ENCODE assay signal across 11 mouse cellular contexts in genomic region chr16:7928391-7928935, GRCm38 (mm10).
A peak's percentile ranks its signal among the peaks of the same experiment; 100 is the strongest.
DNase-seq lines count a peak whose midpoint lies in the region; ATAC-seq and TF ChIP-seq lines count a peak whose summit lies in the region.
"Had no signal": no experiment of that assay in that cellular context is flagged by ENCODE, and none has a peak within 500 bp of the region (broad histone marks: within the 10 kb centered on the region; RNA-seq: fewer than 3 reads in every experiment).

No protein-coding gene starts in this region.

- H3K9me3 ChIP-seq in kidney, postnatal 0 days (replicated peaks; ENCODE audit: low read length) = no peaks in the 10 kb centered on the region
- no peaks in the 10 kb centered on the region for H3K9me3 ChIP-seq in forebrain, embryonic 15.5 days
- H3K9me3 ChIP-seq: embryonic facial prominence, embryonic 13.5 days had no signal

- H3K36me3 ChIP-seq in kidney, postnatal 0 days (ENCODE audit: insufficient read depth, low read length) = no peaks in the 10 kb centered on the region
- H3K36me3 ChIP-seq in kidney, adult 2 months (ENCODE audit: control insufficient read depth, insufficient read depth, low read length) = no peaks in the 10 kb centered on the region
- no peaks in the 10 kb centered on the region for H3K36me3 ChIP-seq in forebrain, embryonic 15.5 days
- H3K36me3 ChIP-seq: embryonic facial prominence, embryonic 13.5 days had no signal

- no peak overlapping the region for H3K27ac ChIP-seq in kidney, postnatal 0 days
- no peak overlapping the region for H3K27ac ChIP-seq in kidney, adult 2 months (ENCODE audit: insufficient read depth, low read depth, low read length)
- H3K27ac ChIP-seq in forebrain, embryonic 15.5 days (replicated peaks) = no peak overlapping the region
- H3K27ac ChIP-seq: embryonic facial prominence, embryonic 13.5 days had no signal

- TF ChIP-seq CTCF in kidney, postnatal 0 days (IDR thresholded peaks at IDR 0.05; ENCODE audit: low read depth) = no peak
- TF ChIP-seq CTCF in kidney, adult 2 months (conservative IDR thresholded peaks at IDR 0.05; ENCODE audit: insufficient read depth, insufficient read length, low read depth, low read length) = no peak

- TF ChIP-seq POLR2A in kidney, adult 2 months (IDR thresholded peaks at IDR 0.05; ENCODE audit: low read depth, low read length) = no peak

- no peak overlapping the region for H3K4me3 ChIP-seq in kidney, postnatal 0 days (replicated peaks; ENCODE audit: low read depth, low read length)
- H3K4me3 ChIP-seq in kidney, adult 2 months (ENCODE audit: insufficient read depth, low read depth, low read length) = no peak overlapping the region
- no peak overlapping the region for H3K4me3 ChIP-seq in forebrain, embryonic 15.5 days
- H3K4me3 ChIP-seq: embryonic facial prominence, embryonic 13.5 days had no signal

- ATAC-seq in kidney, postnatal 0 days (replicated peaks; ENCODE audit: low FRiP score, low read depth) = no peak
- ATAC-seq in forebrain, embryonic 15.5 days (replicated peaks) = no peak
- ATAC-seq: intestine, embryonic 16.5 days had no signal

- no peaks in the 10 kb centered on the region for H3K27me3 ChIP-seq in kidney, postnatal 0 days (ENCODE audit: insufficient read depth, low read length)
- no peaks in the 10 kb centered on the region for H3K27me3 ChIP-seq in kidney, adult 2 months (replicated peaks; ENCODE audit: control insufficient read depth, insufficient read depth, low read length)
- H3K27me3 ChIP-seq in forebrain, embryonic 15.5 days = no peaks in the 10 kb centered on the region
- H3K27me3 ChIP-seq: embryonic facial prominence, embryonic 13.5 days had no signal

- intact Hi-C loops in left cerebral cortex, postnatal 14 days (cut with DNase I) = no loop called here

- H3K4me2 ChIP-seq in kidney, postnatal 0 days (ENCODE audit: low read length) = peak overlapping the region; percentile 2; the same call in 1 of the 2 replicates
- H3K4me2 ChIP-seq in forebrain, embryonic 15.5 days (replicated peaks) = no peak overlapping the region
- H3K4me2 ChIP-seq: embryonic facial prominence, embryonic 13.5 days; lung, embryonic 14.5 days had no signal

- peak; percentile 37 for DNase-seq in kidney, postnatal 0 days (ENCODE audit: low spot score)
- DNase-seq in kidney, adult 2 months = no peak
- DNase-seq in right cerebral cortex, adult 18-20 months = peak; percentile 59
- no peak for DNase-seq in right cerebral cortex, postnatal 4 days
- peak; percentile 28 to 44 for DNase-seq in left cerebral cortex, postnatal 14 days (ENCODE audit: low spot score in 2 of 2)
- no peak for DNase-seq in natural killer cell, adult 2 months (ENCODE audit: low spot score in 2 of 2)
- no peak for DNase-seq in adrenal gland, adult 18-20 months (ENCODE audit: low spot score in 2 of 2)

- no peak overlapping the region for H3K9ac ChIP-seq in kidney, postnatal 0 days (ENCODE audit: low read depth, low read length)
- no peak overlapping the region for H3K9ac ChIP-seq in forebrain, embryonic 15.5 days (replicated peaks)
- H3K9ac ChIP-seq: embryonic facial prominence, embryonic 13.5 days; lung, embryonic 14.5 days had no signal

- H3K4me1 ChIP-seq in kidney, postnatal 0 days (replicated peaks; ENCODE audit: insufficient read depth, low read length) = no peaks in the 10 kb centered on the region
- H3K4me1 ChIP-seq in kidney, adult 2 months (ENCODE audit: control insufficient read depth, insufficient read depth, low read length) = no peaks in the 10 kb centered on the region
- no peaks in the 10 kb centered on the region for H3K4me1 ChIP-seq in forebrain, embryonic 15.5 days

- 66% methylated on average over 6 of the region's 6 CpGs for WGBS in kidney, postnatal 0 days
- 47% methylated on average over 6 of the region's 6 CpGs for WGBS in kidney, adult 2 months
- 83% methylated on average over 6 of the region's 6 CpGs for WGBS in forebrain, embryonic 15.5 days

Comparison
In these comparisons a context has a peak if more than half of its experiments do, and no peak if none do; other contexts are left out.
1. DNase-seq: peak in kidney, postnatal 0 days (single experiment), right cerebral cortex, adult 18-20 months (single experiment) and left cerebral cortex, postnatal 14 days (2 of 2); none in kidney, adult 2 months (single experiment), right cerebral cortex, postnatal 4 days (single experiment), natural killer cell, adult 2 months (0 of 2) and adrenal gland, adult 18-20 months (0 of 2).